Mouse (Mus musculus) WW6 (cell line): ENCODE results near the gene Ncapd3.

Experiments used
- DNase-seq: peaks from one replicate; pipeline ENCODE4 v3.0.0-alpha.2; 2013; ENCODE audit warnings: low read depth, low spot score

Gene Ncapd3

GRCm38 (mm10) chr9:27029828-27030762 is at the start of gene Ncapd3, which contains the start of gene Vps26b:
Gene Ncapd3 (plus strand): TSS chr9:27030175.
Gene Vps26b (minus strand): TSS chr9:27030065.
- DNase-seq = peak; percentile 88

GRCm38 (mm10) chr9:26985090-26985613 is 44.8 kb upstream of the Ncapd3 start:
- no peak for DNase-seq

- DNase-seq = no peak
Observed at GRCm38 (mm10) chr9:26985668-26986277, 44.2 kb upstream of the Ncapd3 start.

GRCm38 (mm10) chr9:26990181-26990580 is 39.8 kb upstream of the Ncapd3 start:
- DNase-seq = no peak

GRCm38 (mm10) chr9:26993118-26993517 is 36.9 kb upstream of the Ncapd3 start:
- no peak for DNase-seq

GRCm38 (mm10) chr9:26993900-26994299 is 36.1 kb upstream of the Ncapd3 start:
- DNase-seq = no peak

- DNase-seq = no peak
Observed at GRCm38 (mm10) chr9:26997062-26997461, 32.9 kb upstream of the Ncapd3 start.

- DNase-seq = no peak
Observed at GRCm38 (mm10) chr9:26997501-26997900, 32.5 kb upstream of the Ncapd3 start.

GRCm38 (mm10) chr9:26998669-26999460 is 31.1 kb upstream of the Ncapd3 start:
- DNase-seq = no peak

- peak; percentile 92 for DNase-seq
Observed at GRCm38 (mm10) chr9:26999461-27000395, 30.2 kb upstream of the Ncapd3 start, which contains the start of the genes Acad8 and Thyn1. Gene Acad8 (minus strand): TSS chr9:26999566. Gene Thyn1 (plus strand): TSS chr9:26999710.

- no peak for DNase-seq
Observed at GRCm38 (mm10) chr9:27005231-27005630, 24.7 kb upstream of the Ncapd3 start.

GRCm38 (mm10) chr9:27005933-27006332 is 24.0 kb upstream of the Ncapd3 start:
- no peak for DNase-seq

- DNase-seq = no peak
Observed at GRCm38 (mm10) chr9:27006866-27007265, 23.1 kb upstream of the Ncapd3 start.

- DNase-seq = no peak
Observed at GRCm38 (mm10) chr9:27009231-27009630, 20.7 kb upstream of the Ncapd3 start.

GRCm38 (mm10) chr9:27011572-27011971 is 18.4 kb upstream of the Ncapd3 start:
- no peak for DNase-seq

- DNase-seq = no peak
Observed at GRCm38 (mm10) chr9:27018961-27019360, 11.0 kb upstream of the Ncapd3 start.

- no peak for DNase-seq
Observed at GRCm38 (mm10) chr9:27023681-27024080, 6.3 kb upstream of the Ncapd3 start.

- DNase-seq = no peak
Observed at GRCm38 (mm10) chr9:27026708-27027107, 3.3 kb upstream of the Ncapd3 start.

- DNase-seq = no peak
Observed at GRCm38 (mm10) chr9:27029022-27029827, 750 bp upstream of the Ncapd3 start.

GRCm38 (mm10) chr9:27030763-27031100 is 757 bp downstream of the Ncapd3 start:
- no peak for DNase-seq
